Mouse (Mus musculus) limb, embryonic 11.5 days (tissue): ENCODE measurements at regions not wholly inside any gene's neighbourhood (a gene's known extent, or its start where the extent isn't known, plus 50 kb on each side); places are given as distances from the start of the nearest gene placed in this dataset.
A peak's percentile ranks its signal among the peaks of the same experiment; 100 is the strongest.

ENCODE experiments used
- ATAC-seq: fragments of 200-750 bp; cut with Nextera tagmentation; 2 replicates; pipeline ENCODE4 v1.8.0; 2017; ENCODE audit warnings: low read depth; ENCODE audit not compliant: insufficient number of reproducible peaks, low FRiP score, low TSS enrichment
- DNase-seq: peaks from one replicate; pipeline ENCODE4 v3.0.0-alpha.2; 2015; ENCODE audit warnings: low spot score
- H3K27ac ChIP-seq: fragments of 300-500 bp; sonication (generic); replicated peaks from 2 replicates; pipeline ENCODE4 v1.5.1; 2014; ENCODE audit warnings: low read depth, mild to moderate bottlenecking, low read length
- H3K27me3 ChIP-seq: fragments of 300-500 bp; sonication (generic); 2 replicates; pipeline ENCODE4 v1.6.1; 2014; ENCODE audit warnings: mild to moderate bottlenecking, low read length, mixed read lengths; ENCODE audit not compliant: control insufficient read depth, insufficient read depth
- H3K36me3 ChIP-seq: fragments of 300-500 bp; sonication (generic); 2 replicates; pipeline ENCODE4 v1.6.1; 2014; ENCODE audit warnings: mild to moderate bottlenecking, low read length, moderate library complexity, mixed read lengths; ENCODE audit not compliant: control insufficient read depth, insufficient read depth
- H3K4me1 ChIP-seq: fragments of 300-500 bp; sonication (generic); 2 replicates; pipeline ENCODE4 v1.6.1; 2014; ENCODE audit warnings: low read length, mixed read lengths; ENCODE audit not compliant: control insufficient read depth, insufficient read depth
- H3K4me2 ChIP-seq: fragments of 300-500 bp; sonication (generic); 2 replicates; pipeline ENCODE4 v1.6.1; 2014; ENCODE audit warnings: low read depth, mild to moderate bottlenecking, moderate library complexity; ENCODE audit not compliant: severe bottlenecking
- H3K4me3 ChIP-seq: fragments of 300-500 bp; sonication (generic); 2 replicates; pipeline ENCODE4 v1.5.1; 2014; ENCODE audit warnings: low read depth, low read length
- H3K9ac ChIP-seq: fragments of 300-500 bp; sonication (generic); 2 replicates; pipeline ENCODE4 v1.6.1; 2014; ENCODE audit warnings: mild to moderate bottlenecking, low read length
- H3K9me3 ChIP-seq: fragments of 300-500 bp; sonication (generic); 2 replicates; pipeline ENCODE4 v1.6.1; 2016; ENCODE audit warnings: low read length; ENCODE audit not compliant: control insufficient read depth
- WGBS: fragments of 180-500 bp; shearing (Covaris S2); extraction: QIAGEN DNeasy Blood & Tissue Kit; methylation state at CpG from one replicate; pipeline ENCODE4 v1.1.7; 2014; 5-methylcytosine and 5-hydroxymethylcytosine counted together

- DNase-seq (no peak), ATAC-seq (no peak)
- H3K27ac ChIP-seq = no peak overlapping the region
- H3K27me3 ChIP-seq = no peaks in the 10 kb centered on the region
- H3K4me3 ChIP-seq = no peak overlapping the region
- H3K9ac ChIP-seq = no peak overlapping the region
- WGBS = 53% methylated on average over 9 of the region's 9 CpGs
- no peaks in the 10 kb centered on the region for H3K36me3 ChIP-seq
- H3K4me2 ChIP-seq = no peak overlapping the region
- H3K4me1 ChIP-seq = 0 out of 2 replicates have a peak, but pooled peaks cover 1% of the 10 kb centered on the region
- H3K9me3 ChIP-seq = no peaks in the 10 kb centered on the region
Measured at GRCm38 (mm10) chr2:72597941-72598340, 122.0 kb downstream of the Cdca7 start.

- no peaks in the 10 kb centered on the region for H3K27me3 ChIP-seq
- H3K4me2 ChIP-seq = no peak overlapping the region
- no peak overlapping the region for H3K9ac ChIP-seq
- H3K27ac ChIP-seq = no peak overlapping the region
- H3K4me3 ChIP-seq = no peak overlapping the region
- no peaks in the 10 kb centered on the region for H3K9me3 ChIP-seq
- no peaks in the 10 kb centered on the region for H3K36me3 ChIP-seq
- H3K4me1 ChIP-seq = 0 out of 2 replicates have a peak, but pooled peaks cover 2% of the 10 kb centered on the region
- DNase-seq = no peak
- no peak for ATAC-seq
Measured at GRCm38 (mm10) chr2:72600723-72601122, 124.8 kb downstream of the Cdca7 start.

- Histone ChIP-seq H3K4me3 (no peak overlapping the region), H3K27ac (no peak overlapping the region), H3K4me1 (0 out of 2 replicates have a peak, but pooled peaks cover 2% of the 10 kb centered on the region), H3K9ac (no peak overlapping the region), H3K9me3 (no peaks in the 10 kb centered on the region), H3K27me3 (no peaks in the 10 kb centered on the region), H3K36me3 (no peaks in the 10 kb centered on the region), H3K4me2 (no peak overlapping the region)
- 68% methylated on average over 1 of the region's 1 CpGs for WGBS
- no peak for DNase-seq
- no peak for ATAC-seq
Measured at GRCm38 (mm10) chr2:72602152-72602551, 126.2 kb downstream of the Cdca7 start.

- Histone ChIP-seq H3K4me1 (no peaks in the 10 kb centered on the region), H3K9ac (no peak overlapping the region), H3K4me2 (no peak overlapping the region), H3K27ac (no peak overlapping the region), H3K9me3 (no peaks in the 10 kb centered on the region; the same call in 1 of the 2 replicates), H3K36me3 (no peaks in the 10 kb centered on the region), H3K27me3 (no peaks in the 10 kb centered on the region), H3K4me3 (no peak overlapping the region)
- DNase-seq (no peak), ATAC-seq (no peak)
- 91% methylated on average over 3 of the region's 3 CpGs for WGBS
Measured at GRCm38 (mm10) chr2:72612221-72612620, 136.3 kb downstream of the Cdca7 start.

GRCm38 (mm10) chr2:72614256-72614655 is 138.3 kb downstream of the Cdca7 start:
- Histone ChIP-seq H3K27ac (no peak overlapping the region), H3K9ac (no peak overlapping the region), H3K4me1 (no peaks in the 10 kb centered on the region), H3K9me3 (no peaks in the 10 kb centered on the region), H3K36me3 (no peaks in the 10 kb centered on the region), H3K4me2 (no peak overlapping the region), H3K27me3 (no peaks in the 10 kb centered on the region), H3K4me3 (no peak overlapping the region)
- ATAC-seq (no peak), DNase-seq (no peak)
- WGBS = 77% methylated on average over 8 of the region's 8 CpGs

GRCm38 (mm10) chr2:72615869-72616268 is 139.9 kb downstream of the Cdca7 start:
- no peaks in the 10 kb centered on the region for H3K36me3 ChIP-seq
- no peak for ATAC-seq
- 92% methylated on average over 2 of the region's 2 CpGs for WGBS

GRCm38 (mm10) chr2:72616412-72616811 is 140.5 kb downstream of the Cdca7 start:
- Histone ChIP-seq H3K9ac (no peak overlapping the region), H3K4me3 (no peak overlapping the region), H3K4me2 (no peak overlapping the region), H3K9me3 (no peaks in the 10 kb centered on the region), H3K36me3 (no peaks in the 10 kb centered on the region), H3K27me3 (no peaks in the 10 kb centered on the region), H3K4me1 (peaks cover 2% of the 10 kb centered on the region; the same call in 1 of the 2 replicates), H3K27ac (no peak overlapping the region)
- DNase-seq (no peak), ATAC-seq (no peak)

More at GRCm38 (mm10) chr2:72615869-72616268, 139.9 kb downstream of the Cdca7 start:
- Histone ChIP-seq H3K9me3 (no peaks in the 10 kb centered on the region), H3K27ac (no peak overlapping the region), H3K4me2 (no peak overlapping the region), H3K4me3 (no peak overlapping the region), H3K27me3 (no peaks in the 10 kb centered on the region), H3K4me1 (peaks cover 2% of the 10 kb centered on the region; the same call in 1 of the 2 replicates), H3K9ac (no peak overlapping the region)
- no peak for DNase-seq

GRCm38 (mm10) chr2:72619446-72619845 is 143.5 kb downstream of the Cdca7 start:
- no peak overlapping the region for H3K27ac ChIP-seq
- no peak for ATAC-seq

GRCm38 (mm10) chr2:72620182-72620652 is 144.3 kb downstream of the Cdca7 start:
- Histone ChIP-seq H3K36me3 (no peaks in the 10 kb centered on the region), H3K9me3 (no peaks in the 10 kb centered on the region), H3K27me3 (no peaks in the 10 kb centered on the region), H3K9ac (peak overlapping the region; percentile 41; the same call in 1 of the 2 replicates), H3K4me1 (peaks cover 2% of the 10 kb centered on the region; the same call in 1 of the 2 replicates), H3K27ac (no peak overlapping the region), H3K4me2 (peak overlapping the region; percentile 37), H3K4me3 (peak overlapping the region; percentile 14)
- WGBS = 3% methylated on average over 9 of the region's 9 CpGs
- DNase-seq = peak; percentile 51
- 0 out of 2 replicates have a peak, but pooled peaks have one; percentile 65 for ATAC-seq

More at GRCm38 (mm10) chr2:72619446-72619845, 143.5 kb downstream of the Cdca7 start:
- H3K4me2 ChIP-seq = no peak overlapping the region
- no peaks in the 10 kb centered on the region for H3K27me3 ChIP-seq
- DNase-seq = no peak
- 53% methylated on average over 4 of the region's 4 CpGs for WGBS
- H3K9ac ChIP-seq = no peak overlapping the region
- no peaks in the 10 kb centered on the region for H3K36me3 ChIP-seq
- peaks cover 2% of the 10 kb centered on the region; the same call in 1 of the 2 replicates for H3K4me1 ChIP-seq
- H3K9me3 ChIP-seq = no peaks in the 10 kb centered on the region
- H3K4me3 ChIP-seq = no peak overlapping the region
